Mouse (Mus musculus): ENCODE measurements at regions not wholly inside any gene's neighbourhood (a gene's known extent, or its start where the extent isn't known, plus 50 kb on each side); places are given as distances from the start of the nearest gene placed in this dataset.

DNA sequence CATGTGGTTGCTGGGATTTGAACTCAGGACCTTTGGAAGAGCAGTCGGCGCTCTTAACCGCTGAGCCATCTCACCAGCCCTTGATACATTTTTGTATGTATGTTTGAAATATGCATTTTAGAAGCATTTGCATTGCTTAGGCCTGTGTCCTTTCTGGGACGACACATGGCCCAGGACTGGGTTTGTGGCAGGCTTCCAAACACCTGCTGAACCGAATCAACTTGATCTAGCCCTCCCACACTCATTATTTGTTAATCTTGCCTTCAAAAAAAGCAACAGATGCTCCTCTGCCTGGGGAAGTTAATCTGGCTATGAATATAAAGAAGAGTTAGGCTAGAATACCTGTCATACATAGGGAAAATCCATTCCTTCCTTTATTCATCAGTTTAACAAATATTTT lies 123.7 kb upstream of the Tmem164 start:
- H3K4me1 ChIP-seq = no peaks in the 10 kb centered on the region
- no peak overlapping the region for H3K9ac ChIP-seq
- ATAC-seq (ENCODE audit: low FRiP score) = no peak
- H3K4me2 ChIP-seq = no peak overlapping the region
- H3K27me3 ChIP-seq = peaks cover 10% of the 10 kb centered on the region; the same call in 1 of the 2 replicates
- H3K4me3 ChIP-seq (replicated peaks) = no peak overlapping the region
- H3K27ac ChIP-seq = no peak overlapping the region
- H3K9me3 ChIP-seq = no peaks in the 10 kb centered on the region
- no peaks in the 10 kb centered on the region for H3K36me3 ChIP-seq (replicated peaks)
- WGBS = 86% methylated on average over 5 of the region's 5 CpGs

DNA sequence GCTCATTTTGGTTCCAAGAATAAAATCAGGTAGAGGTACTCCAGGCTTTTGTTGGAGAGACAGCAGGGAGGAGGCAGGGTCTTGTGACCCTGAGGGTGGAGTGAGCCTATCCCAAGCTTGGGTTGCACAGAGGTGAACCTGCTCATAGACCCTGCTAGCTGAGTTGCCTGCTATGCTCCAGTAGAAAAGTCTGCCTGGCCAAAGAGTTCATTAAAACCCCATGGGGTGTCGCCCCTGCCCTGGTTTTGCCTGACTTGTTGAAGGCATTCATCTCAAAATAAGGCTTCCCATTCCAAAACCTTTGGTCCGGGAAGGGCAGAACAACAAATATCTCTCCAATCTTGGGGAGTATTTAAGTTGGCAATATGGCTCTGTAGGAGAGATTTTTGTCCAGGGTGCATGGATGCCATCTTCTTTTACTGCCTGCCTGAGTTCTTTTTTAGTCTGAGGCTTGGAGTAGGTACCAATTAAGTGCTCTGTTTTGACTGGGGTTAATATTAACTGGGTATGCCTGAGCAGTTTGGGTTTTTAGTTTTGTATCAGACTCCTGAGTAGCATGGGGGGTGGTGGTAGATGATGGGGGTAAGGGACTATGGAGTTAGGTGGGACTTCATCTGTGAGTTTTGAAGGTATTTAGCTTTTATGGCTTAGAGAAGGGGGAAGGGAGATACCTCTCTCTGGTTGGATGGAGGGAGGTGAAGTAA lies 120.8 kb upstream of the Tmem164 start:
- no peaks in the 10 kb centered on the region for H3K4me1 ChIP-seq
- H3K27ac ChIP-seq = no peak overlapping the region
- H3K9me3 ChIP-seq = no peaks in the 10 kb centered on the region
- no peaks in the 10 kb centered on the region for H3K36me3 ChIP-seq (replicated peaks)
- WGBS = 76% methylated on average over 2 of the region's 2 CpGs
- H3K4me2 ChIP-seq = no peak overlapping the region
- no peak for ATAC-seq (ENCODE audit: low FRiP score)
- H3K27me3 ChIP-seq = peaks cover 19% of the 10 kb centered on the region
- no peak overlapping the region for H3K4me3 ChIP-seq (replicated peaks)
- no peak overlapping the region for H3K9ac ChIP-seq

DNA sequence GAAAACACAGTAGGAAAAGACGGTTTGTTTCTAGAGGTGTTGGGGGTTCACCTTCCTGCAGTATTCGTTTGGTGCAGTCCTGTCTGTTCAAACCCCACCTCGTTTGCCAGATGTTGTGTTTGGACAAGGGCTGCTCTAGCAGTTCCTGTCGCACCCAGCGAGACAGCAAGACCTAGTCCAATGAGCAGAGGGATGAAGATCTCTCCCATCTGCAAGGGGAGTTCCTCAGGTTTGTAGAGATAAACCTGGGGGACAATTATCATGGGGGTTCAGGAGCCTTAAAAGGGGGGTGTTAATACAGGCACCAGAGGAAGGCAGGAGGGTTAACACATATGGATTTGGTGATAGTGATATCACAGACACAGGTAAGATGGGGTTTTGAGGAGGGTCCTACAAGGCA lies 119.4 kb upstream of the Tmem164 start:
- Histone ChIP-seq H3K27ac (no peak overlapping the region), H3K4me1 (no peaks in the 10 kb centered on the region), H3K4me2 (no peak overlapping the region), H3K9me3 (no peaks in the 10 kb centered on the region), H3K36me3 (replicated peaks) (no peaks in the 10 kb centered on the region), H3K9ac (no peak overlapping the region), H3K4me3 (replicated peaks) (no peak overlapping the region), H3K27me3 (peaks cover 22% of the 10 kb centered on the region)
- ATAC-seq (ENCODE audit: low FRiP score) = no peak
- WGBS = 84% methylated on average over 5 of the region's 5 CpGs

DNA sequence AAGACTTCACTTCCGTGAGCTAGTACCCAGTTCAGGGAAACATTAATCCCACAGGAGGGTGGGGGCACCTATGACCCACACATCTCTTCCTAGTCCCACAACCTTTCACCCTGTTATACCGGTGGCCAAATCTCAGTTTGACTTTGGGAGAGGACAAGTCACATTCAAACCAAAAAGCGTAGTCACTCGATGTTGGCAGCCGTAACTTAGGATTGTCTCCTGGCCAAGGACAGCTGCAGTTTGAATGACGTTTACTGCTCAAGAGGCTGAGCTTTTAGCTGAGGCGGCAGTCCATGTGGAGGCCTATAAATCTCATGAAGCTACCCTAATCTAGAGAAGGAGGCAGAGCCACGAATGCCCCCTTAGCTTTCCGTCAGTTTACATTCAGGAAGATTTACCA lies 117.0 kb upstream of the Tmem164 start:
- Histone ChIP-seq H3K9ac (no peak overlapping the region), H3K27me3 (peaks cover 24% of the 10 kb centered on the region), H3K27ac (no peak overlapping the region), H3K4me3 (replicated peaks) (no peak overlapping the region), H3K4me1 (no peaks in the 10 kb centered on the region), H3K36me3 (replicated peaks) (no peaks in the 10 kb centered on the region), H3K9me3 (no peaks in the 10 kb centered on the region), H3K4me2 (no peak overlapping the region)
- WGBS = 94% methylated on average over 9 of the region's 9 CpGs
- ATAC-seq (ENCODE audit: low FRiP score) = no peak

DNA sequence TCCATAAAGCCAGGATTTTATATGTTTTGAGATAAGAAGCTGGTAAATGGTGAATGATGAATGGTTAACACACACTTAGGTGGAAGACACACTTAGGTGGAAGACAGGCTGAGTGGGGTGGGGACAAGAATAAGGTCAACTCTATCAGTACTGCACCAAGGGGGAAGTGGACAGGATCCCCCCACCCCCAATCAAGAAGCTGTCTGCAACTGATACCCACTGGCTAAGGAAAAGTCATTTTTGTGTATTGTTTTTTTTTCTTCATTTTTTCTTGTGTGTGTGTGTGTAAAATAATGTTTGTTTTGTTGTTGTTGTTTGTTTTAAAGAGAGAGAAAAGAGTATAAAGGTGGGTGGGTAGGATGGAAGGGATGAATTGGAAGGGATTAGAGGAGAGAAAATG lies 109.4 kb upstream of the Tmem164 start:
- Histone ChIP-seq H3K27ac (no peak overlapping the region), H3K27me3 (peaks cover 8% of the 10 kb centered on the region), H3K4me3 (replicated peaks) (no peak overlapping the region), H3K4me2 (no peak overlapping the region), H3K36me3 (replicated peaks) (no peaks in the 10 kb centered on the region), H3K9me3 (no peaks in the 10 kb centered on the region), H3K4me1 (no peaks in the 10 kb centered on the region), H3K9ac (no peak overlapping the region)
- ATAC-seq (ENCODE audit: low FRiP score) = no peak

DNA sequence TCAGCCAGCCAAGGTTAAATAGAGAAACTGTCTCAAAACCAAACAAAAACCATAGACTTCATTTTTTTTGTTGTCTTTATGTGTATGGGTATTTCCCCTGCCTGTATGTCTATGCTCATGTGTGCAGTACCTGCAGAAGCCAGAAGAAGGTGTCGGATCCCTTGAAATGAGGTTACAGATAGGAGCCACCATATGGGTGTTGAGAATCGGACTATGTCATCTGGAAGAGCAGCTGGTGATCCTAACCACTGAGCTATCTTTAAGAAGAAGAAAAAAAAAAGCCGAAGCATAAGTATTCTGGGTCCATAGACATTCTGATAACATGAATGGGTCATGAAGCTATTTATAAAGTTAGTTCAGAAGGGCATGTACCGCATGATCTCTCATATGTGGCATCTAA lies 107.2 kb upstream of the Tmem164 start:
- Histone ChIP-seq H3K27ac (no peak overlapping the region), H3K27me3 (no peaks in the 10 kb centered on the region; the same call in none of the 2 replicates), H3K9ac (no peak overlapping the region), H3K4me3 (replicated peaks) (no peak overlapping the region), H3K4me2 (no peak overlapping the region), H3K36me3 (replicated peaks) (no peaks in the 10 kb centered on the region), H3K9me3 (no peaks in the 10 kb centered on the region), H3K4me1 (no peaks in the 10 kb centered on the region)
- 93% methylated on average over 4 of the region's 4 CpGs for WGBS
- ATAC-seq (ENCODE audit: low FRiP score) = no peak

DNA sequence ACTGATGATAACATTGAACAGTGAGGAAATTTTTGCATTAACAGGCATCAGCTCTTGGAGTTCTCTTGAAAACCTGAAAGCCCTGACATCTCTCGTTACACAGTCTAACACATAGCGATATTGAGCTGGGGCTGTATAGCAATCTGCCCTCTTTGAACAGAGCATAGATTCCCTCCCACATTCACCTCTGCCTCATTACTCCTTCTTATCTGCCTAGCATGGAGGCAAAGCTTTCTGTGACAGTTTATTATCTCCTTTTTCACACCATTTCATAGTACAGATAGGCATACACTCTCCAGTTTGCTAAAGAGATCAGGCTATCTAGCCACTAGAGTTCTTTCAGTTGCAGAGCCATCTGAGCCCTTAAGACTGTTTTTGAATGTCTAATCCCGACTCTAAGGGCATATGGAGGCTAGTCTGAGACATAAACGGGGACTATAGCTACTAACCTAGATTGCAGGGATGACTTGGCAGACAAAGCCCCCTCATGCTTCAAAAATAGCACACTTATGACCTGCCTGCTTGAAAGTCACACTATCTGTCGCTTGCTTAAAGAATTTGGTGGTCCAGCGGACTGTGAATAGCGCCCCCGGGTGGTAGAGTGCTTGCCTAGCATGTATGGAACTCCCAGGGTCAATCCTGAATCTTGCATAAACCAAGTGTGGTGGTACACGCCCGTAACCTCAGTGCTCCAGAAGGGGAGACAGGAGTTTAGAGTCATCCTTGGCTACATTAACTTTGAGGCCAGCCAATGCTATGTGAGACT lies 106.1 kb upstream of the Tmem164 start:
- WGBS = 57% methylated on average over 10 of the region's 10 CpGs
- no peak for ATAC-seq (ENCODE audit: low FRiP score)

DNA sequence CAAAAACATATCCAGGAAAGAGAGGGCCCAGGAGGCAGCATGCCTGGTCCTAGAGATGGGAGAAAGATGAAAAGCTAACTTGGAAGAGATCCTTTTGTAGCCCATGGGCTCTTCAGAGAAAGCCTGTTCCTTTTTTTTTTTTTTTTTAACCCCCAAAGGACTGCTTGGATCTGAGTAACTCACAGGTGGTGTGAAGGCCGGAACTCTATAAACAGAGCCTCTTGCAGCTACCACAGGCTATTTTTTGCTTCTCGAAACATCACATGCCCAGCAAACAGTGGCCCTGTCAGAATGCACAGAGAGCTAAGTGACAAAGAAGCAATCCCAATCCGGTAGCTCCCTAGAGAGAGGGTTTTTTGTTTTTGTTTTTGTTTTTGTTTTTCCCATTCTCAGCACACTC lies 105.1 kb upstream of the Tmem164 start:
- Histone ChIP-seq H3K27ac (no peak overlapping the region), H3K4me3 (replicated peaks) (no peak overlapping the region), H3K9me3 (no peaks in the 10 kb centered on the region), H3K27me3 (no peaks in the 10 kb centered on the region; the same call in none of the 2 replicates), H3K4me1 (no peaks in the 10 kb centered on the region), H3K9ac (no peak overlapping the region), H3K4me2 (no peak overlapping the region), H3K36me3 (replicated peaks) (no peaks in the 10 kb centered on the region)
- ATAC-seq (ENCODE audit: low FRiP score) = no peak
- 81% methylated on average over 3 of the region's 3 CpGs for whole genome bisulfite sequencing

More for the DNA sequence above, 106.1 kb upstream of the Tmem164 start:
- H3K4me1 ChIP-seq = no peaks in the 10 kb centered on the region
- no peaks in the 10 kb centered on the region for H3K36me3 ChIP-seq (replicated peaks)
- no peaks in the 10 kb centered on the region; the same call in none of the 2 replicates for H3K27me3 ChIP-seq
- no peak overlapping the region for H3K4me2 ChIP-seq
- no peak overlapping the region for H3K4me3 ChIP-seq (replicated peaks)
- H3K9ac ChIP-seq = no peak overlapping the region
- H3K9me3 ChIP-seq = no peaks in the 10 kb centered on the region
- no peak overlapping the region for H3K27ac ChIP-seq

DNA sequence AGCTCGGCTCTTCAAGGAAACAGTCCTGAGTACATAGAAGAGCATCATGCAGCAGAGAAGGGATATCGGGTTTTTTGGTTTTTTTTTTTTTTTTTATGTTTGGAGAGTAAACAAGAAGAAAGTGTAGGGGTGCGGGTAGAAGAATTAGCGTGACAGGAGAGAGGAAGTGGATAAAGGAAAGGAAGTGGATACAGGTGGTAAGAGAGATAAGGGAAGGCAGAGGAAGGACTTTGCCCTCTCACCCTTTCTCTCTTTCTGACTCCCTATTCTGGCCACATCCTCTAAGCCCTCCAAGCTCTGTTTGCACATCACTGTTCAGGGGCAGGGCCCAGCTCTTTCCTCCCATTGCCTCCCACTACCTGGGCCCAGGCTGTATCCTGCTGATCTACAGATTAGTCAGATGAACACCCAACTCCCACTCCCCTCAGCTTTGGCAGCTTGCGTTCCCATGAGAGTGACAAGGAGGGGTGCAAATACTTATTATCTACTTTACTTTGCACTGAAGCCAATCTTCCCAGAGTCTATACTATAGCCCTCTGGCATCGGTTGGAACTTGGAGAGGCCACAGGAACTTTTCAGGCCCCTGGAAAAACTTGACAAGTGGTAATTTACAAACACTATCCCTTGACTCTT lies 103.6 kb upstream of the Tmem164 start:
- no peak for ATAC-seq (ENCODE audit: low FRiP score)
- Histone ChIP-seq H3K9me3 (no peaks in the 10 kb centered on the region), H3K27ac (no peak overlapping the region), H3K9ac (no peak overlapping the region), H3K4me3 (replicated peaks) (no peak overlapping the region), H3K4me1 (no peaks in the 10 kb centered on the region), H3K27me3 (no peaks in the 10 kb centered on the region; the same call in none of the 2 replicates), H3K4me2 (no peak overlapping the region), H3K36me3 (replicated peaks) (no peaks in the 10 kb centered on the region)
- WGBS = 86% methylated on average over 6 of the region's 6 CpGs

DNA sequence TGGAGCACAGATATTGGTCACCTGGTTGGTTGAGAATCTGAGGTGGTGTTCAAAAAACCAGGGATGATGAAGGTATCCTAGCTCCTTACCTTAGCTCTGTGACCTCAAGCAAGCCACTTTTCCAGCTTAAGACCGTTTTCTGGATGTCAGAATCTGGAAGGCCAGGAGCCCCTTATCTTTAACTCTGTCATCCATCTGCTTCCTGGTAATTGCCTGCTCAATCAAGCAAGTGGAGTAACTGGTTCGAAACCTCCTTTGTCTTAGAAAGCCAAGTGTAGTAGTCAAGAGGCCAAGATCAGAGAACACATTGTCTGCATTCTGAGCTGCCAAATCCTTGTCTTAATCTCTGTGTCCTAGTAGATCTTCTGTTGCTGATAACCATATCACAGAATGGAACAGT lies 95.9 kb upstream of the Tmem164 start:
- H3K9me3 ChIP-seq = no peaks in the 10 kb centered on the region
- no peak for ATAC-seq (ENCODE audit: low FRiP score)
- no peak overlapping the region for H3K9ac ChIP-seq
- no peak overlapping the region for H3K4me3 ChIP-seq (replicated peaks)
- H3K27me3 ChIP-seq = peaks cover 7% of the 10 kb centered on the region; the same call in 1 of the 2 replicates
- no peak overlapping the region for H3K27ac ChIP-seq
- H3K36me3 ChIP-seq (replicated peaks) = no peaks in the 10 kb centered on the region
- no peaks in the 10 kb centered on the region for H3K4me1 ChIP-seq
- WGBS = 86% methylated on average over 2 of the region's 2 CpGs
- no peak overlapping the region for H3K4me2 ChIP-seq

DNA sequence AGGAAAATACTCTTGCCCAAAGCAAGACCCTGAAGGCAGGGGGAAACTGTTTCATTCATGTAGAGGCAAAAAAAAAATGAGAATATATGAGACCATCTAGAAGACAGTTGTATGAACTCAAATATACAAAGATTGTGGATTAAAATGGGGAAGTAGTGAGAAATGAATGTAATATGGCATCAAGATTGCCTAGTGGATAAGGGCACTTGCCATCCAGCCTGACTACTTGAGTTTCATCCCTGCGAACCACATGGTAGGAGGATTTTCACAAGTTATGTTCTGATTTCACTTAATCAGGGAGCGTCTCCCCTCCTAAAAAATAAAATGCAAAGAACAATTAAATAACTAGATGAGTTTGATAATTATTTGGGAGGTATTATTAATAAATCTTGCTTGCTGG lies 81.8 kb upstream of the Tmem164 start:
- no peaks in the 10 kb centered on the region for H3K4me1 ChIP-seq
- no peak overlapping the region for H3K4me2 ChIP-seq
- H3K27ac ChIP-seq = no peak overlapping the region
- no peak for ATAC-seq (ENCODE audit: low FRiP score)
- H3K27me3 ChIP-seq = peaks cover 18% of the 10 kb centered on the region
- WGBS = 88% methylated on average over 2 of the region's 2 CpGs
- no peak overlapping the region for H3K9ac ChIP-seq
- no peak overlapping the region for H3K4me3 ChIP-seq (replicated peaks)
- no peaks in the 10 kb centered on the region for H3K36me3 ChIP-seq (replicated peaks)
- no peaks in the 10 kb centered on the region for H3K9me3 ChIP-seq

DNA sequence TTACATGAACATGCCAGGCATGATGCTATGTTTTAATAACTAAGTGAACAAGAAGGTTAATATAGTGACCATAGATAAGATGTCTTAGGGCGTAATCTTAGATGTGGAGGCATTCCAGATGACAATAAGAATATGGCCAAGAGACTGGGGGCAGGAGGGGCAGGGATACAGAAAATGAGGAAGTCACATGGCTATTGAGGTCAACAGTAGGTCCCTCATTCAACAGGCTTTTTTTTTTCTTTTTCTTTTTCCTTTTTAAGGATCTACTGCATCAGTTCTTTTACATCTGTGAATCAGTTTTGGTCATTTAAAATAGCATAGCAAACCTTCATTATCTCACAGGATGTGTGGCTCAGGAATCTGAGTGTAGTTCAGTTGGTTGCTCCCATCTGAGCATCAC lies 80.4 kb upstream of the Tmem164 start:
- no peaks in the 10 kb centered on the region for H3K4me1 ChIP-seq
- H3K4me3 ChIP-seq (replicated peaks) = no peak overlapping the region
- H3K4me2 ChIP-seq = no peak overlapping the region
- peaks cover 12% of the 10 kb centered on the region for H3K27me3 ChIP-seq
- H3K27ac ChIP-seq = no peak overlapping the region
- H3K9me3 ChIP-seq = no peaks in the 10 kb centered on the region
- H3K36me3 ChIP-seq (replicated peaks) = no peaks in the 10 kb centered on the region
- no peak overlapping the region for H3K9ac ChIP-seq
- ATAC-seq (ENCODE audit: low FRiP score) = no peak
- 84% methylated on average over 1 of the region's 1 CpGs for WGBS

Measured in forebrain, embryonic 12.5 days (tissue).